Mouse (Mus musculus) regulatory T cell (primary cell): ENCODE results near the gene Dpm1.

ENCODE experiments used
- in situ Hi-C: fragments of 300-600 bp; cut with MboI, MseI; formaldehyde crosslinking; loops from one replicate; pipeline ENCODE4 v1.15.1; 2025; ENCODE audit warnings: high pct_unique_total_duplicates

The Dpm1 gene

DNA sequence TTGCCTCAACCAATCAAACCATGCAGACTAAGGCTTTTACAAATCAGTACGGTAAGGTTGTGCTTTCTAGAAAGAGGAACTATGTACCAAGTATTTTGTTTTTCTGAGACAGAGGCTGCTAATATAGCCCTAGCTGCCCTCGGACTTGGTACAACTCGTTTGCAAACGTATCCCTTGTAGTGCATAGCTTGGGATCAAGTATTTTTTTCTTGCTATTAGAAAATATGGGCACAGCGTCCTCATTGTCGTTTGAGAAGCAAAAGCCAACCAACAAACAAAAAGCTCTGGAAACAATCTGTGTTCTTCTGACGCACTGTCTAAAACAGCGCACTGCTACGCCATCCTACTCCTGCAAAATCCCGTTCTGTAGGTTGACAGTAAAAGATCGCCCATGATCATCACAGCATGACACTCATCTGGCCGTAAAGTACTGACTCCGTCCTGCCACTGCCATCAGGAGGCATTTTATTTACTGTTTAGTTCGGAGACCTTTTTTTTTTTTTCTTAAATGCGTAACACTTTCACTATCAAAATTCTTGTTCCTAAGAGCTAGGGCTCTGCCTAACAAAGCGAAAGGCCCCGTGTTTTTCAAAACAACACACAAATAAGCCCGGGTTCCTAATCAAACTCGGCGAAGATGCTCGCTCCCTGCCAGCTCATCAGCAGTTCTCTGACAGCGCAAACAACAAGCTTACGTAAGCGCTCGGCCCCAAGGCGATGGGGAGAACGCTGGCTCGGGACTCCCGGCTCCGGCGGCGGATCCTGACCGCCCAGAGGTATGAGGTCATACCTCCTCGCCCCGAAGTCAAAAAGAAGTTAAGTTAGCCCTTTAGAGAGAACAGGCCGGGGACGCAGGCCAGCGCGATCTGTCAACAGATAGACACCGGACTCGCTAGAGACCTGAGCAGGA, 1.0 kb downstream of the Dpm1 start:
- in situ Hi-C loops, result no loop called here

DNA sequence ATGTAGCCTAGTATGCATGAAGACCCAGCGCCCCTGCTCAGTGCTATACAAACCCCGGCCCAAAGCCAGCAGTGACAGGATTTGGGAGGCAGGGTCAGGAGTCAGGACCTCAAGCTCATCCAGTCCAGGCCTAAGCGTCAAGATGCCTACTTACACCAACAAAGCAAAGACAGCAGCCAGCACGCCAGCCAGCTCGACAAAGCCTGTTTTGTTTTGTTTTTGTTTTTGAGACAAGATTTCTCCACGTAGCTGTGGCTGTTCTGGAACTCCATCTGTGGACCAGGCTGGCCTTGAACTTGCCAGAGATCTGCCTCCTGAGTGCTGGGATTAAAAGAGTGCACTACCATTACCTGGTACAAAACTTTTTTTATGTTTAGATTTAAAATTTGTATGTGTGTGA, 7.1 kb downstream of the Dpm1 start:
- in situ Hi-C loops, result no loop called here

DNA sequence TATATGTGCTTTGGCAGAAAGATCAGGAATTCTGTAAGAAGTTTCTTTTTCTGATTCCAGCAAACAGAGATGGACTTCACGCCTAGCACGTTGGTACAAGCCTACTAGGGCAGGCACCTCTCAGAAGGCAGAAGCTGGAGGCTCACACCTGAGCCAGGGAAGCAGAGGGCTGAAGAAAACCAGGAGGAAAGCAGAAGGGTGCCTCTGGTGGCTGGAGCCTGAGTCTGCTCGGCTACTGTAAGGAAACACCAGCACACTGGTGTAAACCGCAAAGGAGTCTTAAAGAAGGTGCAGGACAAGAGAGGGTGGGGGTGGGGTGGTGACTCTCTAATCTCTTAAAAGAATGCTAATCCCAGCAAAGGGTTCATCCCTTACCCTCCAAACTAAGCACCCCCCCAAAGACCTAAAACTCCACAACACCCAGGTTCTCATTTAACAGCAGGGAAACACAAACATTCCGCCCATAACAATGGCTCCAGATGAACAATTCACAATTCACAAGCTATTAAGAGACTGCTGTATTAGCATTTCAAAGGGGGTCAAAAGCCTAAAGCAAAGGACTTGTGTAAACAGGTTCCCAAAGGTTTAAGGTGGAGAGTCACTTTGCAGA, 16.5 kb downstream of the Dpm1 start:
- in situ Hi-C loops, result no loop called here

GRCm38 (mm10) chr2:168207883-168208282, 22.5 kb downstream of the Dpm1 start:
- in situ Hi-C loops, result no loop called here

DNA sequence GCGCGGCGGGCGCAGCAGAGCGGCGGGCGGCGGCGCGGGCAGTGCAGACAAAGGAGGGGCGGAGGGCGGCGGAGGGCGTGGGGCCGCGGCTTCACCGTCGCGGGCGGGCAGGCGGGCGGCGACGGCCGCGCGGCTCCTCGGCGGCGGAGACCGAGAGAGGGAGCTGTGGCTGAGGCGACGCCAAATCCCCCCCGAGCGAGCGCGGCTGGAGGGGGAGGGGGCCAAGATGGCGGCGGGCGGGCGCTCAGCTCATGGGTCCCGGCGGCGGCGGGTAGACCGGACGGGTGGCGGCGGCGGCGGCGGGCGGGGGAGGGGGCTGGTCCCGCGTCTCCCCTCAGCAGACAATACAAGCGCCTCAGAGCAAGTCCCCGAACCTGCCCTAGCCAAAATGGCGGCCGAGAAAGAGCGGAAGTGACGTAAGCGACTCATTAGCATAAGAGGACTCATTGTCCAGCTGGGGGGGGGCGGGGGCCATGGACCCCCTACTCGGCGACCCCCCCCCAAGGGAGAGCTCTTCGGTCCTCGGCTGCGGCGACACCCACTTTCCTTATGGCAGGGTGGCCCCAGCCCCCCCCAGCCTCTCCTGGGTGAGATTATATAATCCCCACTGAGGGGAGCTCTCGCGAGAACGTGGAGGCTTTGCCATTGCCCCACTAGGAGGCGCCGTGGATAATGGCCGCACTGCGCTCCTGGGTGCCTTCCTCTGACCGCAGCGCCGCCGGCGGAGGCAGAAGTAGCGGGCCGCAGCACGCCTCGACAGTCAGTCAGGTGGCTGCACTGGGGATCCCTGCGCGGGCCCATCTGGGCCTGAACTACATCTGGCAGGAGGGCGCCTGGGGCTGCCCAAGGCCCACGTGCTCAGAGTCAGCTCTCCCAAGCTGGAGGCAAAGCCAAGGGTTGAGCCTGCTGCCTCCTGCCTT, 23.4 kb downstream of the Dpm1 start, which contains the start of gene Adnp:
Gene Adnp, minus strand, starts transcription at position 388 of the 920 bp plus-strand sequence.
- in situ Hi-C loops, result no loop called here

- in situ Hi-C loops, result no loop called here
Observed at GRCm38 (mm10) chr2:168205681-168206631, 24.4 kb downstream of the Dpm1 start.

GRCm38 (mm10) chr2:168205265-168205664, 25.1 kb downstream of the Dpm1 start:
- in situ Hi-C loops, result no loop called here

- in situ Hi-C loops, result loop anchor here (5.0 kb wide), 1 partner anchor 92 kb away; no protein-coding TSS in a partner anchor
Observed at GRCm38 (mm10) chr2:168204476-168204999, 25.9 kb downstream of the Dpm1 start.

GRCm38 (mm10) chr2:168200014-168200691, 30.2 kb downstream of the Dpm1 start:
- in situ Hi-C loops, result loop anchor here (5.0 kb wide), 1 partner anchor 88 kb away; no protein-coding TSS in a partner anchor

- in situ Hi-C loops, result loop anchor here (5.0 kb wide), 1 partner anchor 37 kb away; no protein-coding TSS in a partner anchor
Observed at GRCm38 (mm10) chr2:168199476-168199875, 30.9 kb downstream of the Dpm1 start.

DNA sequence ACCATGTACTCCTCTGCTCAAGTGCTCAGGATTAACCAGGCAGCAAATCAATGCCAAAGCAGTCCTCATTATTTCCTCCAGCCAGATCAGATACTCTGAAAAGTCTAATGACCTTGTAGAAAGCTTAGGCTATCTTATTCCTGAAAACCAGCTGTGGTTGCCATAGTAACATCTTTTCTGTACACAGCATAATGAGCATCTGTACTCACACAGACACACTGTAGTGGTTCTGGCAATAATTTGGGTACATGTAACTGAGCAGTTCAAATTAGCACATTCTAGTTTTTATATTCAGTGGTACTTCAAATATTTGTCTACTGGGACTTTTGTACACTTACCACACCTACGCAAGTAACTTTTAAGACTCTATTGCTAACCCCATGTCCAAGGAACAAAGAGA, 32.0 kb downstream of the Dpm1 start:
- in situ Hi-C loops, result loop anchor here (5.0 kb wide), 1 partner anchor 36 kb away; no protein-coding TSS in a partner anchor

DNA sequence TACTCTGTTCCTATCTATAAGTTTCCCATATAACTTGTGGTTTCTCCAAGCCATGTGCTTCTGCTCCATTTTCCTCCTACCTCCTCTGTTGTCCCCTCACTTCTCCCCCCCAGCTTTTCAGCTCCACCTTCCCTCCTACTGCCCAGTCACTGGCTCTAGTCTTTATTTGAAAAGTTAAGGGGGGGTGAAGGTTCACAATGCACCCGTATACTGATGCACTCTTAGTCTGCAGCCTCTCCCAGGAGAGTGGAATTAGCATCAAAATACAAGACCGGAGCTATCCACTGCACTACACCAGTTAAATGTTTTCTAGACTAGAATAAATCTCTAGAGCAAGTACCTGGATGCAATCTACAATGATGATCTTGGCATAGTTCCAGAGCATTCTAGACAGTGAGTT, 34.7 kb downstream of the Dpm1 start:
- in situ Hi-C loops, result loop anchor here (5.0 kb wide), 1 partner anchor 33 kb away; no protein-coding TSS in a partner anchor

DNA sequence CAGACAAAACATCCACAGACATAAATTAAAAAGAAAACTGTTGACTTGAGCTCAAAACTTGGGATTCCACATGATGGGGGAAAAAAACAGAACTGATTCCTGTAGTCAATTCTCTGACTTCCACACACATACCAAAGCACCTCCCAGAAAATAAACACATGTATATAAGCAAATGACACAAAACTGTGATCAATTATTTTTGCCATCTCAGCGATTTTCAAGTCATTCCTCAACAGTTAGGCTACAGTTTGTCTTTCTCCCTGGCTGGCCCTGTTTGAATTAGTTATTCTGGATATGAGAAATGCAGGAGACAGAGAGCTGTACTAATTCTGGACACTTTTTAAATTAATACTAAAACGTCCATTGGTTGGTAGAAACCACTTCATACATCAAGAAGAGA, 36.7 kb downstream of the Dpm1 start:
- in situ Hi-C loops, result no loop called here

- in situ Hi-C loops, result no loop called here
Observed at GRCm38 (mm10) chr2:168191856-168192255, 38.5 kb downstream of the Dpm1 start.

- in situ Hi-C loops, result no loop called here
Observed at GRCm38 (mm10) chr2:168175946-168176345, 54.4 kb downstream of the Dpm1 start.

GRCm38 (mm10) chr2:168170167-168170685, 60.2 kb downstream of the Dpm1 start:
- in situ Hi-C loops, result no loop called here

DNA sequence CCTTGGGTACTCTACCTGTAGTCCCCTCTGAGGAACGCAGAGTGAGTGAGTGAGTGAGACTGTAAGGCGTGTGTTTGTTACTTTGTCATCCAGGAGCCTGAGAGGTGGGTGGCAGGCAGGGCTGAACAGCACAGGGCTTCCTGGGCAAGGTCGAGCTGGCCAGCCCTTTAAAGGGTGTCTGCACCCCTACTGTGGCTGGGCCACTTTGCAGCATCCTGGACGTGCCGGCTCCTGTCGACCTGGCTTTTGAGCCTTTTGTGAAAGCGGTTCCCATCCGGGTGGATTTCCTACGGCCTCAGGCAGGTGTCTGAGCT, 60.6 kb downstream of the Dpm1 start:
- in situ Hi-C loops, result no loop called here

DNA sequence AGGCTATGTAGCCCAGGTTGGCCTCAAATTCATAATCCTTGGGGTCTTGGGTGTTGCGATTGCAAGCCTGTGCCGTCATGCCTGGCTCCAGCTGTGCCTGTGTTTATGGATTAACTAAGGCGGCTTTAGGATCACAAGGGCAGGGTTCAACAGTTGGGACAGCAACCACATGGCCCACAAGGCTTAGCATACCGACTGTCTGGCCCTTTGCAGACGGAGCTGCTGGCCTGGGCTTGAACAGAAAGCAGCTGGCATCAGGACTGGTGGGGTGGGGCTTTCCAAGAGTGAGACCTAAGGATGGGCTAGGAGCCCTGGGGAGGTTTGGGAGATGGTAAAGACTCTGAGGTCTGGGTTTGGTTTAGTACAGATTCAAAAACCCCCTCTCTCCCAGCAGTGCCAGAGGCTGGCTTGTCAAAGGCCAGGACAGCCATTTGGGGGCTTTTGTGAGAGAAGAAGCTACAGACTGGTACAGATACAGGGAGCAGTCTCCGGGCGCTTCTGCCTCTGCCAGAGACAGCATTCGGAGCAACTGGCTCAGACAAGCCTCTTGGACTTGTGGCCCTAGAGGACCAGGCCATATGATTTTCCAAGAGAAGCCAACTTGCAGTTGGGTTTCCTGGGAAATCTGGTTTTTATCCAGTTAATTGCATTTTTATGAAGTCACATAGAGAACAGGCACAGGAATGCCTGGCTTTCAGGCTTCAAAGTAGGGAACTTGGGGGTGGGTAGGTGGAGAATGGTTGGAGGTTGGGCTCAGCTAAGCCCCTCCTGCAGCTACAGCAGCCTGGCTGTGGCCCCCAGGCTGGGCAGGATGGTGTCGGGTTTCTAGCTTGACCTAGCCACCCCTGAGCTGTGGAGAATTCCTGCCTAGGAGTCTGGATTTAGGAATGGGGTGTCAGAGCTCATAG, 61.2 kb downstream of the Dpm1 start:
- in situ Hi-C loops, result no loop called here
